Mouse (Mus musculus) heart, adult 11 months (tissue): Measurements from ENCODE around the gene Gm20498.

Experiments
- DNase-seq: peaks from one replicate; pipeline ENCODE4 v3.0.0; 2022

Gm20498 gene

GRCm38 (mm10) chr12:81331937-81332874 lies 200.5 kb downstream of the Gm20498 start:
- DNase-seq: peak; percentile 81

GRCm38 (mm10) chr12:81331046-81331638 lies 201.6 kb downstream of the Gm20498 start:
- peak; percentile 82 for DNase-seq

GRCm38 (mm10) chr12:81324991-81325390 lies 207.7 kb downstream of the Gm20498 start:
- DNase-seq: peak; percentile 73

DNA sequence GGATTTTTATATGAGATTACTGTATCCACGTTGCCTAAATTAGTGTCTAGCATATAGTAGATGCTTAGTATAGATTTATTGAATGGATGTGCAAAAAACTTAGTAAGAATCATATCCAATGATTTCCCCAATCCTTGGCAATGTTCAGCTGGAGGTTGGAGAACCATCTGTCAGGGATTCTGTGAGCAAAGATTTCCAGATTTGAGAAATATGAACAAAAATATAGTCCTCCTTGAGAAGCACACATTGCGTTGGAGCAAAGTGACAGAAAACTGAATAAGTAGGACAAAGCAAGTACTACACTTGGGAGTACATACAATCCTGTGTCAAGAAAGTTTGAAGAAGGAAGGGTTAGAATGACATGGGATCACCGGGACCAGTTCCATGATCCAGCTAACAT lies 208.6 kb downstream of the Gm20498 start:
- DNase-seq: peak; percentile 73

GRCm38 (mm10) chr12:81321021-81321420 lies 211.7 kb downstream of the Gm20498 start:
- peak; percentile 74 for DNase-seq

DNA sequence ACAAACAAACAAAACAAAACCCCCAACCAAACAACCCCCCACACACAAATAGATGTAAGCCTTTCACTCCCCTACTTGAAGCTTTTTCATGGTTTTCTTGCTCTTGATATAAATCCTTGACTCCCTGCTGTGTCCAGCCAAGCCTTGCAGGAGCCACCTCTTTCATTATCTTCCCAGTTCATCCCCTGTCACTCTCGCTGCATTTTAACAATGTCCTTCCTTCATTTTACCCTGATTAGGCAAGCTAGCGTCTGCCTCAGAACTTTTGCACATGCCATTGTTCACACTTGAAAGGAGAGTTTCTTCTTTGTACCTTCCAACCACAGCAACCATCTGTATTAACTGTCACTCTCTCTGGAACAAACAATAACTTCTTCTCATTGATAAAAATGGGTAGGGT lies 214.9 kb downstream of the Gm20498 start:
- peak; percentile 17 for DNase-seq

- DNase-seq: no peak
Observed at GRCm38 (mm10) chr12:81315953-81316352, 216.8 kb downstream of the Gm20498 start.
